Mouse (Mus musculus) neural tube, embryonic 14.5 days (tissue): Measurements from ENCODE around the gene Gm11444. TPM values are rescaled to one million over a fixed set of nuclear protein-coding genes. Genes with fewer than 3 reads are reported as not detected.

Source experiments
- ATAC-seq: fragments of 200-750 bp; cut with Nextera tagmentation; 2 replicates; pipeline ENCODE4 v1.8.0; 2017; ENCODE audit warnings: low read depth, mild to moderate bottlenecking, moderate TSS enrichment, moderate library complexity
- H3K27ac ChIP-seq: fragments of 300-500 bp; sonication (generic); 2 replicates; pipeline ENCODE4 v1.5.1; 2014; ENCODE audit warnings: low read depth, mild to moderate bottlenecking, control low read depth, low read length, moderate library complexity, mixed read lengths
- H3K27me3 ChIP-seq: fragments of 300-500 bp; sonication (generic); 2 replicates; pipeline ENCODE4 v1.6.1; 2014; ENCODE audit warnings: low read length; ENCODE audit not compliant: control insufficient read depth, insufficient read depth
- H3K36me3 ChIP-seq: fragments of 300-500 bp; sonication (generic); 2 replicates; pipeline ENCODE4 v1.6.1; 2014; ENCODE audit warnings: low read length, mixed read lengths; ENCODE audit not compliant: control insufficient read depth, insufficient read depth
- H3K4me1 ChIP-seq: fragments of 300-500 bp; sonication (generic); 2 replicates; pipeline ENCODE4 v1.6.1; 2014; ENCODE audit warnings: low read length; ENCODE audit not compliant: control insufficient read depth, insufficient read depth
- H3K4me2 ChIP-seq: fragments of 300-500 bp; sonication (generic); 2 replicates; pipeline ENCODE4 v1.6.1; 2014; ENCODE audit warnings: mild to moderate bottlenecking, low read depth, low read length, control low read depth
- H3K4me3 ChIP-seq: fragments of 300-500 bp; sonication (generic); 2 replicates; pipeline ENCODE4 v1.5.1; 2014; ENCODE audit warnings: low read depth, low read length, control low read depth, mixed read lengths
- H3K9ac ChIP-seq: fragments of 300-500 bp; sonication (generic); replicated peaks from 2 replicates; pipeline ENCODE4 v1.6.1; 2014; ENCODE audit warnings: low read depth, mild to moderate bottlenecking, control low read depth, low read length, mixed read lengths
- H3K9me3 ChIP-seq: fragments of 300-500 bp; sonication (generic); 2 replicates; pipeline ENCODE4 v1.6.1; 2016; ENCODE audit warnings: low read length; ENCODE audit not compliant: control insufficient read depth
- WGBS: fragments of 180-500 bp; shearing (Covaris S2); extraction: QIAGEN DNeasy Blood & Tissue Kit; methylation state at CpG from one replicate; pipeline ENCODE4 v1.1.7; 2014; 5-methylcytosine and 5-hydroxymethylcytosine counted together
- polyA plus RNA-seq: library from polyadenylated mRNA; unstranded; fragments of >200 nt; fragmentation: Nextera tagmentation; extraction: Ambion mirVana; gene quantifications from 2 replicates; pipeline ENCODE4 v1.2.1, GENCODE M21; 2014

Gene Gm11444
- polyA plus RNA-seq, 1 experiment from 2014 or later = not detected

- 2% methylated on average over 13 of the region's 13 CpGs for whole genome bisulfite sequencing
- peaks cover 71% of the 10 kb centered on the region for H3K27me3 ChIP-seq
- no peak overlapping the region for H3K27ac ChIP-seq
- no peak overlapping the region for H3K9ac ChIP-seq
- peaks cover 6% of the 10 kb centered on the region; the same call in 1 of the 2 replicates for H3K4me1 ChIP-seq
- H3K36me3 ChIP-seq = no peaks in the 10 kb centered on the region
- ATAC-seq = no peak
- H3K9me3 ChIP-seq = no peaks in the 10 kb centered on the region
- H3K4me3 ChIP-seq = no peak overlapping the region
- H3K4me2 ChIP-seq = no peak overlapping the region
Observed at GRCm38 (mm10) chr11:85890563-85890845, 40.4 kb upstream of the Gm11444 start.

- H3K9ac ChIP-seq = no peak overlapping the region
- no peaks in the 10 kb centered on the region for H3K36me3 ChIP-seq
- H3K27ac ChIP-seq = no peak overlapping the region
- no peak overlapping the region for H3K4me3 ChIP-seq
- peaks cover 2% of the 10 kb centered on the region; the same call in 1 of the 2 replicates for H3K4me1 ChIP-seq
- H3K27me3 ChIP-seq = peaks cover 71% of the 10 kb centered on the region
- no peak overlapping the region for H3K4me2 ChIP-seq
- H3K9me3 ChIP-seq = no peaks in the 10 kb centered on the region
- WGBS = 1% methylated on average over 47 of the region's 47 CpGs
- ATAC-seq = no peak
Observed at GRCm38 (mm10) chr11:85889730-85890562, 39.8 kb upstream of the Gm11444 start.

GRCm38 (mm10) chr11:85889056-85889729 lies 39.1 kb upstream of the Gm11444 start:
- Histone ChIP-seq H3K27me3 (peaks cover 74% of the 10 kb centered on the region), H3K4me1 (no peaks in the 10 kb centered on the region), H3K9ac (no peak overlapping the region), H3K4me2 (no peak overlapping the region), H3K36me3 (no peaks in the 10 kb centered on the region), H3K4me3 (no peak overlapping the region), H3K9me3 (no peaks in the 10 kb centered on the region), H3K27ac (no peak overlapping the region)
- 14% methylated on average over 8 of the region's 8 CpGs for WGBS
- no peak for ATAC-seq

- Histone ChIP-seq H3K36me3 (no peaks in the 10 kb centered on the region), H3K27me3 (peaks cover 72% of the 10 kb centered on the region), H3K27ac (no peak overlapping the region), H3K4me2 (no peak overlapping the region), H3K4me1 (no peaks in the 10 kb centered on the region), H3K9ac (no peak overlapping the region), H3K9me3 (no peaks in the 10 kb centered on the region), H3K4me3 (no peak overlapping the region)
- 3% methylated on average over 26 of the region's 26 CpGs for WGBS
- ATAC-seq = no peak
Observed at GRCm38 (mm10) chr11:85888451-85888961, 38.4 kb upstream of the Gm11444 start.

GRCm38 (mm10) chr11:85887801-85888450 lies 37.8 kb upstream of the Gm11444 start:
- WGBS = 2% methylated on average over 17 of the region's 17 CpGs

GRCm38 (mm10) chr11:85887273-85887672 lies 37.1 kb upstream of the Gm11444 start:
- H3K27ac ChIP-seq = no peak overlapping the region
- 19% methylated on average over 6 of the region's 6 CpGs for WGBS
- no peak overlapping the region for H3K4me3 ChIP-seq

More at GRCm38 (mm10) chr11:85887801-85888450, 37.8 kb upstream of the Gm11444 start:
- H3K9me3 ChIP-seq = no peaks in the 10 kb centered on the region
- no peak for ATAC-seq
- H3K36me3 ChIP-seq = no peaks in the 10 kb centered on the region
- H3K9ac ChIP-seq = no peak overlapping the region
- H3K27ac ChIP-seq = no peak overlapping the region
- H3K4me2 ChIP-seq = no peak overlapping the region
- no peak overlapping the region for H3K4me3 ChIP-seq
- peaks cover 70% of the 10 kb centered on the region for H3K27me3 ChIP-seq
- no peaks in the 10 kb centered on the region for H3K4me1 ChIP-seq

GRCm38 (mm10) chr11:85886429-85886785 lies 36.3 kb upstream of the Gm11444 start:
- Histone ChIP-seq H3K4me3 (no peak overlapping the region), H3K36me3 (no peaks in the 10 kb centered on the region), H3K4me1 (no peaks in the 10 kb centered on the region), H3K27me3 (peaks cover 62% of the 10 kb centered on the region), H3K4me2 (no peak overlapping the region), H3K9ac (no peak overlapping the region), H3K9me3 (no peaks in the 10 kb centered on the region), H3K27ac (no peak overlapping the region)
- ATAC-seq = no peak
- WGBS = 1% methylated on average over 22 of the region's 22 CpGs

More at GRCm38 (mm10) chr11:85887273-85887672, 37.1 kb upstream of the Gm11444 start:
- H3K4me2 ChIP-seq = no peak overlapping the region
- no peak overlapping the region for H3K9ac ChIP-seq
- H3K27me3 ChIP-seq = peaks cover 63% of the 10 kb centered on the region
- no peaks in the 10 kb centered on the region for H3K36me3 ChIP-seq
- H3K9me3 ChIP-seq = no peaks in the 10 kb centered on the region
- ATAC-seq = no peak
- no peaks in the 10 kb centered on the region for H3K4me1 ChIP-seq

GRCm38 (mm10) chr11:85885665-85886428 lies 35.7 kb upstream of the Gm11444 start, which contains the start of gene Tbx4:
Gene Tbx4 (plus strand): TSS chr11:85886422.
- no peak for ATAC-seq
- 11% methylated on average over 20 of the region's 28 CpGs for WGBS

More at GRCm38 (mm10) chr11:85885665-85886428, 35.7 kb upstream of the Gm11444 start, which contains the start of gene Tbx4:
- no peak within 1 kb of the TSS for H3K4me3 ChIP-seq
- H3K9me3 ChIP-seq = no peaks in the 10 kb centered on the region
- no peaks in the 10 kb centered on the region for H3K4me1 ChIP-seq
- H3K36me3 ChIP-seq = no peaks in the 10 kb centered on the region
- H3K9ac ChIP-seq = no peak within 1 kb of the TSS
- H3K27ac ChIP-seq = no peak within 1 kb of the TSS
- peaks cover 56% of the 10 kb centered on the region for H3K27me3 ChIP-seq
- no peak within 1 kb of the TSS for H3K4me2 ChIP-seq
